Mouse (Mus musculus) adrenal gland, postnatal 14 days (tissue): ENCODE measurements around the gene Map2k4. TPM values are rescaled to one million over a fixed set of nuclear protein-coding genes. Genes with fewer than 3 reads are reported as not detected.
A peak's percentile ranks its signal among the peaks of the same experiment; 100 is the strongest.

Experiments used
- DNase-seq: peaks from one replicate; pipeline ENCODE4 v3.0.0; 2021; ENCODE audit warnings: mixed read lengths
- long read RNA-seq, 2 experiments: library from polyadenylated mRNA; stranded (forward); transcript quantifications; one replicate each; pipeline ENCODE4 v2.0.0; 2021
- total RNA-seq: library from RNA; stranded (reverse); gene quantifications from 2 replicates; pipeline ENCODE4 v1.2.3, GENCODE M21; 2021

The Map2k4 gene
- 45.6 and 47.5 TPM in 2 replicates for total RNA-seq
- long read RNA-seq, experiment 1, transcript Map2k4-201 (11 exons, 3,695 nt), result major isoform, 12 of 26 reads
- long read RNA-seq, experiment 1, partial matches to known transcripts, result 2 of 26 reads
- long read RNA-seq, experiment 1, other reads (novel, unspliced or antisense), result 12 of 26 reads
- long read RNA-seq, experiment 2, transcript Map2k4-201 (11 exons, 3,695 nt), result major isoform, 12 of 18 reads
- long read RNA-seq, experiment 2, partial matches to known transcripts, result 2 of 18 reads
- long read RNA-seq, experiment 2, other reads (novel, unspliced or antisense), result 4 of 18 reads

GRCm38 (mm10) chr11:65788154-65788553, at the start of gene Map2k4:
Gene Map2k4, minus strand, starts transcription at chr11:65788297.
- DNase-seq, result peak; percentile 96

GRCm38 (mm10) chr11:65824556-65824955, 36.5 kb upstream of the Map2k4 start:
- DNase-seq, result peak; percentile 16

- DNase-seq, result peak; percentile 76
Measured at GRCm38 (mm10) chr11:65820877-65821276, 32.8 kb upstream of the Map2k4 start.

- DNase-seq, result no peak
Measured at GRCm38 (mm10) chr11:65820280-65820679, 32.2 kb upstream of the Map2k4 start.

GRCm38 (mm10) chr11:65818193-65818592, 30.1 kb upstream of the Map2k4 start:
- DNase-seq, result no peak

GRCm38 (mm10) chr11:65816237-65816636, 28.1 kb upstream of the Map2k4 start:
- DNase-seq, result no peak

DNA sequence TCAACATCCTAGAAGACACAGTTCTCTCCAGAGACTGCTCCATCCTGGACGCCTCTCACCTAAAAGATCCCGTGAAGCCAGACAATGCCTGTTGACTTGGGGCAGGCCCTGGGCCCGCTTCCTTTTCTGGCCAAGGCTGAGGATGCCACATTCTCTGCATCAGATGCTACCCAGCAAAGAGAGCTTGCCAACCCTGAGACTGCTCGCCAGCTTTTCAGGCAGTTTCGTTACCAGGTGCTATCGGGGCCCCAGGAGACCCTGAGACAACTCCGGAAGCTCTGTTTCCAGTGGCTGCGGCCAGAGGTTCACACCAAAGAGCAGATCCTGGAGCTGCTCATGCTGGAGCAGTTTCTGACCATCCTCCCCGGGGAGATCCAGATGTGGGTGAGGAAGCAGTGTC, 26.3 kb upstream of the Map2k4 start:
- DNase-seq, result no peak

GRCm38 (mm10) chr11:65812088-65812487, 24.0 kb upstream of the Map2k4 start:
- no peak for DNase-seq

GRCm38 (mm10) chr11:65807601-65808000, 19.5 kb upstream of the Map2k4 start:
- no peak for DNase-seq

- DNase-seq, result peak; percentile 94
Measured at GRCm38 (mm10) chr11:65806909-65807504, 18.9 kb upstream of the Map2k4 start, which contains the start of gene Zkscan6. Gene Zkscan6, plus strand, starts transcription at chr11:65807175.

DNA sequence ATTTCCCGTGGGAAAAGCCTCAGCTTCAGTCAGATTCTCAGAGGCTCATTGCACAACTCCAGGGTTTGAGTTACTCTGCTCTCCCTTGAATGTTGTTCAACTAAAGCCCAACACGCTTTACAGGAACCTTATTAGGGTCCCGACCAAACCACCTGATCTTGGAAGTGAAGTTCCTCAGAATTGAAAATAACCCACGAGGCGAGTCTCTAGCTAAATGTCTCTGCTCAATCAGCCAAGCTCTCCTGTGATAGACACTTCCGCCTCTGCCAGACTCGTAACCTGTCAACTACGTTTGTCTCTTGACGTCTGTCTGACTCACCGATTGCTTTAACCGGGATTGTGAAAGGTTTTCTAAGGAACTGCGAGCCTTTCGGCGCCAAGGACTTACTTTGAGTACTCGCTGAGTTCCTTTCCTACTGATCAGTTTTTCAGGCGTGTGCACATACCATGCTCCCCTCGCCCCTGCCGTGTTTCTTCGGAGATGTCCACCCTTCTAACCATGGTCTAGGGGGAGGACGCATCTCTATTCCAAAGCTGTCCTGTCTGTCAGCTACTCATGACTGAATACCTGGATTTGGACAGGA, 18.3 kb upstream of the Map2k4 start:
- peak; percentile 75 for DNase-seq

- DNase-seq, result no peak
Measured at GRCm38 (mm10) chr11:65801899-65802298, 13.8 kb upstream of the Map2k4 start.

DNA sequence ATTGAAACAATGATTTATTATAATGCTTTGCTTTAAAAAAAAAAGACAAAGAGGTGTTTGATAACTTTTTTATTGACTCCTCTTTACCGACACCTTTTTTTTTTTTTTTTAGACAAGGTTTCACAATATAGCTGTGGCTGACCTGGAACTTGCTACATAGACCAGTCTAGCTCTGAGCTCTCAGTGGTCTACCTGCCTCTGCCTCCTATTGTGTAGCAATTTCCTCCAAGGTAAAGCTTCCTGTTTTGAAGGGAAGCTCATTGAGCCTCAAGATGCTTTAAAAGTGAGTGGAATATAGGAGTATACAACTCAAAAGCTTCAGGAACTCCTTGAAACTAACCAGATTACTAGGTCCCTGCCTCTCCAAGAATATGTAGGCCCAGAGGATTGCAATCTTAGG, 7.8 kb upstream of the Map2k4 start:
- no peak for DNase-seq

- DNase-seq, result no peak
Measured at GRCm38 (mm10) chr11:65794428-65795219, 6.5 kb upstream of the Map2k4 start.

DNA sequence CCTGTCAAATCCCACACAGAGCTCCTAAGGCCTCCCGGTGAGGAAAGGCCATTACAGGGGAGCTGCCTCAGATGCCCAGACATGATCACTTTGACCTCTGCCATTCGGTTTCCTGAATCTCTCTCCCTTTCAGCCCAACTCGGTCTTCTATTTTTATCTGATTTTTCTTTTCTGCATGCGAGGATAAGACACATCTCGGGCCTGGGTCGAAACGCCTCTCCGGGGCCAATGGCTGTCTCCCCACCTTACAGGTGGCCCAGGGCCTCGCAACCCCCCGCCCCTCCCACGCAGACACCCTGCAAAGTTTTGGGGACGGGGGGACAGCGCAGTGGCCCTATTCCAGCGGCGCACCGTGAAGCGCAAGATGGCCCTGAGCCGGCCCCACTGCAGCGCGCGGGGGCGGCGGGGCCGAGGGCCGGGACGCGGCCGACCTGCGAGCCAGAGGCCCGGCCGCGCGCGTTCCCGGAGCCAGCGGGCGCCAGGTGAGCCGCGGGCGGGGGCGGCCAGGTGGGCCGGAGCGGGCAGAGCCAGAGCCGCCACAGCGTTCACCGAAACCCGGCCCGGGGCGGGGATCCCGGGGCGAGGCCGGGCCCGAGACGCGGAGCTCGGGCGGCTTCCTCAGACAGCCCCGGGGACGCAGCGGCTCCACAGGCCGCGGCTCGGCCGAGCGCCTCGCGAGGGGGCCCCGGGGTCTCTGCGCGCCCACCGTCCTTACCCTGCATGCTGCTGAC, 511 bp downstream of the Map2k4 start:
- DNase-seq, result no peak

GRCm38 (mm10) chr11:65786160-65786559, 1.9 kb downstream of the Map2k4 start:
- no peak for DNase-seq

- DNase-seq, result no peak
Measured at GRCm38 (mm10) chr11:65781596-65781995, 6.5 kb downstream of the Map2k4 start.

- DNase-seq, result no peak
Measured at GRCm38 (mm10) chr11:65779578-65779977, 8.5 kb downstream of the Map2k4 start.

DNA sequence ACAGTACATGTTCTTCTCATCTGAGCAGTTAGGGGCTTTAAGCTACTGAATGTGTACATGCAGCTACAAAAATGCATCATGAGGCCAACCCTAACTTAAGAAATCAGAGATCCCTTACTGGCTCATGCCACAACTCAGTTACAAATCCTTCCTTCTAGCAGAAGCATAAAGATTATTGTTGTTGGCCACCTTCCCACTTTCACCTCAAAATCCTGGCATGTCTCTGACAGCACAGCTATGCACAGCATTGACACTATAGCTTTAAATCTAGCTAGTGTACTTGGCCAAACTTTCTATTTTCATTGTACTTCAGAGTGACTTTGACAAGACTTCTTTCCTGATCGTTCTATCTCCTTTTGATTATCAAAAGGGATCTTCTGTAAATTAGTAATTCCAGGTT, 9.0 kb downstream of the Map2k4 start:
- no peak for DNase-seq

GRCm38 (mm10) chr11:65777810-65778209, 10.3 kb downstream of the Map2k4 start:
- DNase-seq, result no peak

DNA sequence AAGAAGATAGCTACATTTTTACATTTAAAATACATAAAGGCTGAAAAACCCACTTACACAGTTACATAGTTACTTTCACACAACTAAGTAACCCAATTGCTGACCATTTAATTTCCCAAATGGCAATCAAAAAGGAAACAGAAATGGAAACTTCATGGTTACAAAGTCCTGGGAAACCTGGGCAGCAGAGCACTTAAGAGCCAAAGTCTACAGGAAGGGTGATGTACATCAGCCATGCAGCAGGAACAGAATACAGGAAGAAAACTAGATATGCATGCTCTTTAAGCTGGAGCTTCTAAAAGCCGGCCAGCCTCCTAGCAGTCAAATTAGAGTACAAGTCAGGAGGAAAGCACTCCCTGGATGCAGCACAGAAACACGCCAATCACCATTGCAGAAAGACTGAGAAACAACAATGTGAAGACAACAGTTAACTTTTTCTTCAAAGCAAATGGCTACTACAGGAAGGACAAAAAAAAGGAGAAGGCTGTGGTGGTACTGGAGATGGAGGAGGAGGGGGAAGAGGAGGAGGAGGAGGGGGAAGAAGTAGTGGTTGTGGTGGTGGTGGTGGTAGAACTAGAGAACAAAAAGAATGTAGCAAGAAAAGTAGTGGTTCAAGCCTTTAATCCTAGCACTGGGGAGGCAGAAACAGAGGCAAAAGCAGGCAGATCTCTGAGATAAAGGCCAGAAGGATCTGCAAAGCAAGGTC, 11.0 kb downstream of the Map2k4 start:
- no peak for DNase-seq
